Mouse (Mus musculus) layer of hippocampus, postnatal 25 days (tissue): ENCODE data around the gene Enpep. TPM values are rescaled to one million over a fixed set of nuclear protein-coding genes. Genes with fewer than 3 reads are reported as not detected.
A peak's percentile ranks its signal among the peaks of the same experiment; 100 is the strongest.

ENCODE experiments used
- DNase-seq, 2 experiments: peaks; one replicate each; pipeline ENCODE4 v3.0.0; 2022; ENCODE audit warnings: mixed read lengths in 2 of 2, low spot score in 1 of 2; ENCODE audit errors: extremely low spot score in 1 of 2
- total RNA-seq, 2 experiments: library from RNA; stranded (reverse); gene quantifications; 2 replicates each; pipeline ENCODE4 v1.2.3; 2021

Gene Enpep
- total RNA-seq, 2 experiments from 2014 or later: 1.4 to 2.3 TPM

GRCm38 (mm10) chr3:129313671-129314415 lies 18.7 kb downstream of the Enpep start:
- no peak for DNase-seq

DNA sequence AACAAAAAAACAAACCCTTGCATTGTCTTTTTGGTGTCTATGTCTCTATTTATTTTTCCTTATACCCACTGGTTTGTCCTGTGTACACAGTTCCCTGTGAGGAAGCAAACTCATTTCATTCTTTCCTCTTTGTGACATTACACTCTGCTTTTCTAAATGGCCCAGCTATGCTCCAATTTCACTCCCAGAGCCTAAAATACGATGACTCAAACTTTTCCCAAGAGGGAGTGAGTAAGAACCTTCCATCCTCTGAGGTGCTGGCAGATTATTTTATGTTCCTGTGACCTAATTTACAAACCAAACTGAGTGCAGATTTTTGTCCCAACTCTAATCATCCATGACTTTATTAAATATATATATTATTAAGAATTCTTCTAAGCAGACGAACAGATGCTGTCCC lies 19.3 kb downstream of the Enpep start:
- DNase-seq: no peak

- no peak for DNase-seq
These were observed 20.0 kb downstream of the Enpep start for GRCm38 (mm10) chr3:129312511-129312910.

DNA sequence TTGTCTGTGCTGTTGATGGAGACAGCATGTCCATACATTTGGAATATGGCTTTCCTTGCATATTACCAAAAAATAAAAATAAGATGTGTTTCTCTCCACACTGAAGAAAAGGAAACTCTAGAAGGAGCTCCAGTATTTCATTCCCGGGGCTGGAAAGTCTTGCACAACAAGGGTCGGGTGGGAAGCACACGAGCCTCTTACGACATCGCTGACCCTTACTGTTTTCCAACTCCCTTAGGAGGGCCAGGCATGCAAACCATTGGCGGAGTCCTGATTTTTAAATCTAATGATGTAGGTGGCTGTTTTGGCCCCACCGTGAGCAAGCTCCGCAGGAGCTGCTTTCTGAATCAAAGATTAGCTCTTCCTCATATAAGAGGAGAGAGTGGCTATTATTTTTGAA lies 20.6 kb downstream of the Enpep start:
- DNase-seq: no peak

- no peak for DNase-seq
These were observed 22.6 kb downstream of the Enpep start for GRCm38 (mm10) chr3:129309926-129310325.

GRCm38 (mm10) chr3:129308876-129309275 lies 23.6 kb downstream of the Enpep start:
- DNase-seq: no peak

DNA sequence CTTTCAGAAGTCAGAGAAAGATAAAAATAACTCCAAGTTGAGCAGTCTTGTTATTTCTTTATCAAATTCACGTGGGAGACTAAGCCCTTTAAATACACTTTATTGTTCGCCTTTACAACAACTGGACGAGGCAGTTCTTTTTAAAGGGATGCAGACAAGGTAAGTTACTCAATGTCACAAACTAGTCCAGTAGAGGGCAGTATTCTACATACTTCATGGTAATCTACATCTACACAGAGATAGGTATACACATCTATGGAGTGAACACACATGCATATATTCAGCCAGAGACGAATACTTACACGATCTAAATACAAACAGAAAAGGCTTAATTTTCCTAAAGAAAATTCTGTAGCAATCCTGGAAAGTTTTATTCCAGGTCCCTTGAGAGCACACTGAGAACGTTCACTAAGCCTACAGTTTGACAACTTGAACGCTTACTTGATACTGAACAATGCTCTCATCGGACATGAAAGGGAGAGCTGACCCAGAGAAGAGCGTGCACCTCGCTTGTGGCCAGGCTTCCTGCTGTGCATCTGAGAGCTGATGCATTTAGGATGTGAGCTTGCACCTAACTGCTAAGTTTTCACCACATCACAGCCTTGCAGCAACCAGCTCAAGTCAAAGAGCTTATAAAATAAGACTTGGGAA lies 24.3 kb downstream of the Enpep start:
- DNase-seq: no peak

GRCm38 (mm10) chr3:129303941-129304340 lies 28.6 kb downstream of the Enpep start:
- DNase-seq: peak in 1 of 2 experiments; percentile 46

GRCm38 (mm10) chr3:129299874-129300273 lies 32.6 kb downstream of the Enpep start:
- DNase-seq: no peak

DNA sequence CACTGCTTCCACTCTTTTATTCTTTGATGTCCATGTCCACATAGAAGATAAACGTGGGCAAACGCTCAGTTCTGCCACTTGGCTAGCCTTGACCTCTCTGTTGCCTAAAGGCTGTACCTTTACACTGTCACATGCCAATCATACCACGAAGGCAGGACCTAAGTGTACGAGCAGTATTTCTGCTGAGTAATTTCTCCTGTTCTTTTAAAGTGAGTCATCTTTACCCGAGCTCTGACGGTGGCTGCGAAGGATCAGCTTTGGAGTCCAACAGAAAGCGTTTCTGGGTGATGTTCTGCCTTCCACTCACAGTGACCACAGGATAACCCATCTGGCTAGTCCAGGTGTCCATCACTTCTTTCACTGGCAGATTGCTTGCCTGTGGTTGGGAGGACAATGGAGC lies 33.9 kb downstream of the Enpep start:
- DNase-seq: no peak

DNA sequence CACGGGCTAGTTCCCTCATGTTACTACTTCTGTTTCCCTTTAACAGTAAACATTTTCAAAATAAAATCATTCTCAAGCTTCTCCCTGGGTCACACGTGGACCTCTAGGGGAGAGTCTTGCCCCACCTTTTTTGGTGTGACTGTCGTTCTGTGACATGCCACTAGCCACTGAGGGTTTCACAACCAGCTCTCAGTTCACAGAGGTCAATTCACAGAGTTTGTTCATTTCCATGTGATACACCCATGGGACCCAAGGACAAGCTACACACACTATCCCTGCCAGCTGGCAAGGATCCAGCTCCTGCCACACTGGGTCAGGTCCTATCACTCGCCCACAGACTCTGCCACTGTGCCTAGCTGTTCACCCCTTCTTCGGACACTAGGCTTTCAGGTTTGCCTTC lies 35.5 kb downstream of the Enpep start:
- DNase-seq: no peak

DNA sequence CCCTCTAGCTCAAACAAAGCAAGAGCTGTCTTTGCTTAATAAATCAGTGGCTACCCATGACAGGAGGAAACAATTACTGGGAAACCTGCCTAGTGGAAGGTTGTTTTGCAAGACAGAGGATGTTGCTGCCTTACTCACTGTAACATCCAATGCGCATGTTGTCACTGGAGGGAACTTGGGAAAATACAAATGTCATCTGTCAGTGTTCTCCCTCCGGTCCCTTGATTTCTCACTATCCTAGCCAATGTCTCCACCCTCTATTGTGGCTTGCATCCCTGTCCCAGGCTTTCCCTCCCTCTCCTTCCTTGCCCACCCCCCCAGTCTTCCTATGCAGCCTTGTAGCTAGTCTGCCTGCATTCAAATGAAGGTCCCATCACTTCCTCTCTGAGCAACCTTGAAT lies 36.6 kb downstream of the Enpep start:
- DNase-seq: no peak

DNA sequence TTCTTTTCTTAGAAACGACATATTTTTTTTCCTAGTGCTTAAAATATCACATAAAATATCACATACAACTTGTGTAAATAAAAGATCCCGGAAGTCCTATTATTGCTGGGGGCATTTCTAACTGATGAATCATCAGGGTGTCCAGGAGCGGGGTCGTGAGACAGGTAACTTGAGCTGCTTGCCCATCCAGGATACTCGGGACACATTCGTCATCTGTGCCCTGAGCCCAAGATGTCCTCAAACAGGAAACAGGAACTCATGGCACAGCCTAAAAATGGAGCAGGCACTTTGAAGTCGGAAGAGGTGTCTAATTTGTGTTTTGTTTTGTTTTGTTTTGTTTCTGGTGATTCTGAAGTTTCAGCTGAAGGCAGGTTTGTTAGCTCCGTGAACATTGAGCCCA lies 43.0 kb downstream of the Enpep start:
- DNase-seq: no peak

DNA sequence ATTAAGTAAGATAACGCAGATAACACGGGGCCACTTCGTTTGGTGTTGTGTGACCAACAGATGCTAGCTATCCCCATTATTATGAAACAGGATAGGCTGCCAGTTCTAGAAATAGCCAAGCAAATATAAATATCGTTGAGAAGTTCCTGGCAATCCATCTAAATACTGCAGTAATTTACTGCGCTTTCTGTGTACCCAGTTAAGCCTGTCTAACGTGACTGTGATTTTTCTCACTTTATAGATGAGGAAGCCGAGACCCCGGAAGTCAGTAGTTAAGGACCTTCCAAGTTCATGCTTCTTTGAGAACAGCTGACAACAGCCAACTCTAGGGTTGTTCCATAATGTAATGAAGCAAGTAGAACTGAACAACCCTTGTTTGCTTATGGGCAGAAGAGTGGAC lies 45.4 kb downstream of the Enpep start:
- no peak for DNase-seq

- DNase-seq: no peak
These were observed 46.1 kb downstream of the Enpep start for GRCm38 (mm10) chr3:129286426-129286825.

DNA sequence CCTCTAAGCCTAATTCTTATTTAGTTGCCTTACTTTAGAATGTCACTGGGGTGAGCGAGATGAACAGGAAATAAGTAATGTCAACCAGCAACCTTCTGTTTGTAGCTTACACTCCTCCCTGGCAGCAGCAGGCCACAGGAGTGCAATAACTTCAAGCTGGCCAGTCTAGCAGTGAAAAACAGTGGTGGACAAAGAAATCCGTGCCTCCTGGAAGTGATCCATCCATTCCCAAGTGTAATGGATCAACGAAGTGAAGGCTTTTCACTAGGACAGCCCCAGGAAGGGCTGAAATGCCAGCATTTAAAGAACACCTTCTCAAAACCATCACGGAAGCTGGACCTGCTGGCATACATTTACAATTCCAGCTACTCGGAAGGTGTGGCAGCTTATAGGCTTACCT lies 48.2 kb downstream of the Enpep start:
- no peak for DNase-seq

- DNase-seq: no peak
These were observed 53.1 kb downstream of the Enpep start for GRCm38 (mm10) chr3:129279441-129279840.

DNA sequence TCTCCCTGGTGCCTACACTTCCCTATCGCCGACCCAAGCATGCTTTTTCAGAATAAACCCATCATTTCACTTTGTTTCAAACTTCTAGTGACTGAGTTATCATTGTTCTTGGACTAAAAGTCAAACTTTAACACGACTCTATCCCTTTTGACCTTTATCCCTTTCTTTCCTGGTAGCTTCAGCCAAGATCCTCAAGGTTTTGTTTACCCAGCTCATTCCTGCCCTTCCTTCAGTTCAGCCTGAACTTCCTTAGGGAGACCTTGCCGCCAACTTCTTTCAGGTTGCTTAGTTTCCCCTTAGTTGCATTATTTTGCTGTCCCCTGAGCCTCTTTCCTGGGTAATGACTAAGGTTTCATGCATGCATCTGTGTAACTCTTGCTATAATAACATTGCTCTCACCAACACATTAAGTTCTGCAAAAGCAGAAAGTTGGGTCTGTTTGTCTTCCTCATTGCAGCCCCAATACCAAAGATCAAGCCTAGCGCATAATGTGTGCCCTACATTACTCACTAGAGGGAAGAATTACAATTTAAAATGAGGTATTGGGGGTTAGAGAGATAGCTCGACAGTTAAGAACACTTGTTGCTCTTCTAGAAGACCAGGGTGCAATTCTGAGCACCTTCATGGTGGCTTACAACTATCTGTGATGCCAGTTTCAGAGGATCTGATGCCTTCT lies 59.2 kb downstream of the Enpep start:
- no peak for DNase-seq

GRCm38 (mm10) chr3:129270044-129270443 lies 62.5 kb downstream of the Enpep start:
- no peak for DNase-seq

DNA sequence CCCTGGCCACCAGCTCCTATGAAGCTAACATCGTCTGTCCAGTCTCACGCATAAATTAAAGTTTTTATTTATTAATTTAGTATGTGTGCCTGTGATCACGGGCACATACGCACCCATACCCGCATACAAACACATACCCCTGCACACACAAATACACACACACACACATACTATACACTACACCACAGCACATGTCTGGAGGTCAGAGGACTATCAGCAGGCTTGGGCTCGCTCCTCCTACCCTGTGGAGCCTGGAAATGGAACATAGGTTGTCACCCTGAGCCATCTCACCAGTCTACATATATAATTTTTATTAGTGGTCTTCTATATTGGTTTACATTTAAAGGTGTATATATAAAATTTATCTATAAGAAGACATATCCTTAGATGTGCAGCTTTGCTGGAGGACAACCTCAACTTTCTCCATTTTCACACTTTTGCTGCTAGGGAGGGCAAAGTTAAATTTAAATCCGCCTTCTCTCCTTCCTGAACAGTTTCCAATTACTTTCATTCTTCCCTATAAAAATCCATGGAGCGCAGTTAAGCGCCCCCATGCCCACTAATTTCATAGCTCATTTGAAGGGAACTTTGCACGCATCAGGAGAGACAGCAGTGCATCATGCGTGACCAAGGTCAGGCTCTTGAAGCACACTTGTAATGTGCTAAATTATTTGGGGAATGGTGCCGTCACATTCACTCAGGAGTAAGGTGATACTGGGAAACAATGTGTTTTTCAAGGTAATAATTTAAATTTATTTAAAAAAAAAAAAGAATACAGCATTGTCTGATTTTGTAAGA lies 63.4 kb downstream of the Enpep start:
- DNase-seq: no peak

DNA sequence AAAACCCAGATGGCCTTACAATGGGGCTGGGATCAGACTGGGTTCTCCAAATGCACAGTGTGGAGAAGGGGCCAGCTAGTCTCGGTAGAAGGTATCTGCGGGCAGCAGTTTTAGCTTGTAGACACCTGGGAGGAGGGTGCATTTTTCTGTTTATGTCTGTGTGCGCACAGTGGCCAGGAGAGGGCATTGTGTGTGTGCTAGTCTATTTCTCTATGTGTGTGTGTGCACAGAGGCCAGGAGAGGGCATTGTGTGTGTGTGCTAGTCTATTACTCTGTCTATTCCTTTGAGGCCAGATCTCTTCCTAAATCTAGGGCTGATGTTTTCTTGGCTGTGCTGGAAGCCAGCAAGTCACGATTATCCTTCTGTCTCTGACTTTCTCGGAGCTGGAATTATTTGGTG lies 74.0 kb downstream of the Enpep start:
- DNase-seq: no peak
